Mouse (Mus musculus) neural tube, embryonic 13.5 days (tissue): ENCODE results near the gene Dnajc7. TPM values are rescaled to one million over a fixed set of nuclear protein-coding genes. Genes with fewer than 3 reads are reported as not detected.

Experiments
- ATAC-seq: fragments of 200-750 bp; cut with Nextera tagmentation; 2 replicates; pipeline ENCODE4 v1.8.0; 2017; ENCODE audit warnings: low read depth, mild to moderate bottlenecking, moderate TSS enrichment, moderate library complexity
- H3K27ac ChIP-seq: fragments of 300-500 bp; sonication (generic); replicated peaks from 2 replicates; pipeline ENCODE4 v1.5.1; 2015; ENCODE audit warnings: moderate library complexity, mild to moderate bottlenecking, inconsistent platforms
- H3K27me3 ChIP-seq: fragments of 300-500 bp; sonication (generic); 2 replicates; pipeline ENCODE4 v1.6.1; 2015; ENCODE audit warnings: mild to moderate bottlenecking, inconsistent platforms
- H3K36me3 ChIP-seq: fragments of 300-500 bp; sonication (generic); 2 replicates; pipeline ENCODE4 v1.6.1; 2015; ENCODE audit warnings: mild to moderate bottlenecking, inconsistent platforms
- H3K4me1 ChIP-seq: fragments of 300-500 bp; sonication (generic); replicated peaks from 2 replicates; pipeline ENCODE4 v1.6.1; 2015; ENCODE audit warnings: inconsistent platforms
- H3K4me2 ChIP-seq: fragments of 300-500 bp; sonication (generic); 2 replicates; pipeline ENCODE4 v1.6.1; 2015; ENCODE audit warnings: inconsistent platforms, mild to moderate bottlenecking, moderate library complexity
- H3K4me3 ChIP-seq: fragments of 300-500 bp; sonication (generic); 2 replicates; pipeline ENCODE4 v1.5.1; 2015; ENCODE audit warnings: mild to moderate bottlenecking, inconsistent platforms
- H3K9ac ChIP-seq: fragments of 300-500 bp; sonication (generic); 2 replicates; pipeline ENCODE4 v1.6.1; 2015; ENCODE audit warnings: moderate library complexity, mild to moderate bottlenecking, inconsistent platforms
- H3K9me3 ChIP-seq: fragments of 300-500 bp; sonication (generic); 2 replicates; pipeline ENCODE4 v1.6.1; 2016; ENCODE audit warnings: inconsistent platforms
- WGBS: fragments of 180-500 bp; shearing (Covaris S2); methylation state at CpG from one replicate; pipeline ENCODE4 v1.1.7; 2015; 5-methylcytosine and 5-hydroxymethylcytosine counted together
- polyA plus RNA-seq: library from polyadenylated mRNA; unstranded; fragments of >200 nt; fragmentation: Nextera tagmentation; extraction: Ambion mirVana; gene quantifications from 2 replicates; pipeline ENCODE4 v1.2.1, GENCODE M21; 2015

Dnajc7 gene
- polyA plus RNA-seq, 1 experiment from 2014 or later: 304 TPM

GRCm38 (mm10) chr11:100559476-100559875 is 60.5 kb downstream of the Dnajc7 start:
- WGBS: 62% methylated on average over 7 of the region's 7 CpGs
- Histone ChIP-seq H3K4me1 (no peaks in the 10 kb centered on the region), H3K27ac (no peak overlapping the region), H3K27me3 (no peaks in the 10 kb centered on the region), H3K4me2 (no peak overlapping the region), H3K36me3 (no peaks in the 10 kb centered on the region), H3K9ac (no peak overlapping the region), H3K4me3 (no peak overlapping the region), H3K9me3 (no peaks in the 10 kb centered on the region)
- no peak for ATAC-seq

- Histone ChIP-seq H3K9me3 (no peaks in the 10 kb centered on the region), H3K4me1 (no peaks in the 10 kb centered on the region), H3K36me3 (no peaks in the 10 kb centered on the region), H3K9ac (no peak overlapping the region), H3K27me3 (no peaks in the 10 kb centered on the region), H3K4me3 (no peak overlapping the region), H3K27ac (no peak overlapping the region), H3K4me2 (no peak overlapping the region)
- no peak for ATAC-seq
- WGBS: 78% methylated on average over 3 of the region's 3 CpGs
These were observed 62.4 kb downstream of the Dnajc7 start for GRCm38 (mm10) chr11:100557563-100557962.

- H3K4me2 ChIP-seq: peak overlapping the region; percentile 41
- H3K27me3 ChIP-seq: no peaks in the 10 kb centered on the region
- H3K4me1 ChIP-seq: no peaks in the 10 kb centered on the region
- H3K4me3 ChIP-seq: no peak overlapping the region
- 15% methylated on average over 11 of the region's 11 CpGs for WGBS
- ATAC-seq: no peak; the same call in 1 of the 2 replicates
- no peaks in the 10 kb centered on the region for H3K36me3 ChIP-seq
- H3K9ac ChIP-seq: no peak overlapping the region
- H3K9me3 ChIP-seq: no peaks in the 10 kb centered on the region
- no peak overlapping the region for H3K27ac ChIP-seq
These were observed 64.4 kb downstream of the Dnajc7 start for GRCm38 (mm10) chr11:100555583-100555982.

GRCm38 (mm10) chr11:100552842-100553241 is 67.1 kb downstream of the Dnajc7 start:
- H3K4me1 ChIP-seq: no peaks in the 10 kb centered on the region
- H3K4me3 ChIP-seq: no peak overlapping the region
- WGBS: 85% methylated on average over 4 of the region's 4 CpGs
- no peak for ATAC-seq
- H3K36me3 ChIP-seq: no peaks in the 10 kb centered on the region
- H3K27me3 ChIP-seq: no peaks in the 10 kb centered on the region
- H3K9me3 ChIP-seq: no peaks in the 10 kb centered on the region
- H3K9ac ChIP-seq: no peak overlapping the region
- H3K27ac ChIP-seq: no peak overlapping the region
- H3K4me2 ChIP-seq: no peak overlapping the region

GRCm38 (mm10) chr11:100550101-100550500 is 69.9 kb downstream of the Dnajc7 start:
- no peak for ATAC-seq

GRCm38 (mm10) chr11:100549466-100549865 is 70.5 kb downstream of the Dnajc7 start:
- Histone ChIP-seq H3K4me1 (peaks cover 17% of the 10 kb centered on the region), H3K9me3 (no peaks in the 10 kb centered on the region), H3K27ac (no peak overlapping the region), H3K9ac (no peak overlapping the region), H3K4me3 (no peak overlapping the region), H3K4me2 (no peak overlapping the region), H3K36me3 (no peaks in the 10 kb centered on the region), H3K27me3 (no peaks in the 10 kb centered on the region)
- 83% methylated on average over 8 of the region's 8 CpGs for WGBS
- ATAC-seq: no peak

More at GRCm38 (mm10) chr11:100550101-100550500, 69.9 kb downstream of the Dnajc7 start:
- Histone ChIP-seq H3K36me3 (no peaks in the 10 kb centered on the region), H3K27me3 (no peaks in the 10 kb centered on the region), H3K4me1 (peaks cover 10% of the 10 kb centered on the region), H3K9me3 (no peaks in the 10 kb centered on the region), H3K27ac (no peak overlapping the region), H3K4me3 (no peak overlapping the region), H3K4me2 (no peak overlapping the region), H3K9ac (no peak overlapping the region)
- 76% methylated on average over 6 of the region's 6 CpGs for WGBS

- Histone ChIP-seq H3K4me2 (no peak overlapping the region), H3K9me3 (no peaks in the 10 kb centered on the region), H3K4me1 (peaks cover 17% of the 10 kb centered on the region), H3K4me3 (no peak overlapping the region), H3K27me3 (no peaks in the 10 kb centered on the region), H3K27ac (no peak overlapping the region), H3K9ac (no peak overlapping the region), H3K36me3 (no peaks in the 10 kb centered on the region)
- ATAC-seq: no peak
- 81% methylated on average over 6 of the region's 6 CpGs for WGBS
These were observed 71.8 kb downstream of the Dnajc7 start for GRCm38 (mm10) chr11:100548141-100548540.

- H3K27ac ChIP-seq: no peak overlapping the region
- H3K4me1 ChIP-seq: peaks cover 17% of the 10 kb centered on the region
- H3K9ac ChIP-seq: no peak overlapping the region
- H3K9me3 ChIP-seq: no peaks in the 10 kb centered on the region
- WGBS: 89% methylated on average over 6 of the region's 6 CpGs
- H3K36me3 ChIP-seq: no peaks in the 10 kb centered on the region
- ATAC-seq: no peak
- H3K4me3 ChIP-seq: no peak overlapping the region
- H3K4me2 ChIP-seq: no peak overlapping the region
- H3K27me3 ChIP-seq: no peaks in the 10 kb centered on the region
These were observed 73.0 kb downstream of the Dnajc7 start for GRCm38 (mm10) chr11:100546955-100547354.

GRCm38 (mm10) chr11:100545746-100546085 is 74.3 kb downstream of the Dnajc7 start:
- Histone ChIP-seq H3K27ac (peak overlapping the region; percentile 75; the same call in 1 of the 2 replicates), H3K9me3 (no peaks in the 10 kb centered on the region), H3K4me3 (peak overlapping the region; percentile 48), H3K27me3 (no peaks in the 10 kb centered on the region), H3K4me2 (peak overlapping the region; percentile 81), H3K36me3 (no peaks in the 10 kb centered on the region), H3K4me1 (peaks cover 17% of the 10 kb centered on the region), H3K9ac (peak overlapping the region; percentile 68)
- peak; percentile 60 for ATAC-seq
- 26% methylated on average over 7 of the region's 7 CpGs for WGBS

- peak within 1 kb of the TSS; percentile 75 for H3K27ac ChIP-seq
- 5% methylated on average over 28 of the region's 28 CpGs for WGBS
- H3K9ac ChIP-seq: peak within 1 kb of the TSS; percentile 68
- H3K36me3 ChIP-seq: no peaks in the 10 kb centered on the region
- peaks cover 17% of the 10 kb centered on the region for H3K4me1 ChIP-seq
- H3K27me3 ChIP-seq: no peaks in the 10 kb centered on the region
- peak within 1 kb of the TSS; percentile 48 for H3K4me3 ChIP-seq
- ATAC-seq: peak; percentile 94
- no peaks in the 10 kb centered on the region for H3K9me3 ChIP-seq
- peak within 1 kb of the TSS; percentile 81 for H3K4me2 ChIP-seq
These were observed 74.9 kb downstream of the Dnajc7 start, which contains the start of gene Ttc25 for GRCm38 (mm10) chr11:100544832-100545745. Gene Ttc25 (plus strand): TSS chr11:100545607.

GRCm38 (mm10) chr11:100541577-100541976 is 78.4 kb downstream of the Dnajc7 start:
- Histone ChIP-seq H3K9ac (no peak overlapping the region), H3K27me3 (no peaks in the 10 kb centered on the region), H3K27ac (no peak overlapping the region), H3K4me1 (peaks cover 17% of the 10 kb centered on the region), H3K36me3 (no peaks in the 10 kb centered on the region), H3K4me2 (no peak overlapping the region), H3K9me3 (no peaks in the 10 kb centered on the region), H3K4me3 (no peak overlapping the region)
- no peak for ATAC-seq
- 96% methylated on average over 2 of the region's 2 CpGs for WGBS

GRCm38 (mm10) chr11:100540966-100541365 is 79.0 kb downstream of the Dnajc7 start:
- no peak overlapping the region for H3K9ac ChIP-seq
- 50% methylated on average over 6 of the region's 6 CpGs for WGBS
- H3K4me3 ChIP-seq: no peak overlapping the region
- no peaks in the 10 kb centered on the region for H3K36me3 ChIP-seq
- ATAC-seq: no peak
- no peaks in the 10 kb centered on the region for H3K27me3 ChIP-seq
- no peak overlapping the region for H3K27ac ChIP-seq
- no peaks in the 10 kb centered on the region for H3K9me3 ChIP-seq
- H3K4me2 ChIP-seq: no peak overlapping the region
- H3K4me1 ChIP-seq: peaks cover 14% of the 10 kb centered on the region
